Mouse (Mus musculus): Measurements from ENCODE around the gene Slc35f6. TPM values are rescaled to one million over a fixed set of nuclear protein-coding genes. Genes with fewer than 3 reads are reported as not detected.
"Not testable (repeated sequence)": the region's sequence is repeated elsewhere in the genome, so short reads cannot be mapped to it uniquely, and the experiment has no call there.

Slc35f6 gene
- total and polyA plus RNA-seq, 2 experiments from 2014 or later, result 24.3 to 48.7 TPM

GRCm38 (mm10) chr5:30669496-30669830 lies 21.7 kb downstream of the Slc35f6 start:
- ATAC-seq (no peak), DNase-seq (no peak)
- Histone ChIP-seq H3K27ac (ENCODE audit: low read depth, low read length) (no peak overlapping the region), H3K4me3 (ENCODE audit: low read depth, low read length) (no peak overlapping the region), H3K27me3 (ENCODE audit: insufficient read depth, low read length) (no peaks in the 10 kb centered on the region), H3K36me3 (ENCODE audit: insufficient read depth) (no peaks in the 10 kb centered on the region), H3K4me2 (ENCODE audit: low read depth) (no peak overlapping the region), H3K9ac (no peak overlapping the region), H3K4me1 (ENCODE audit: insufficient read depth) (0 out of 2 replicates have a peak, but pooled peaks cover 5% of the 10 kb centered on the region), H3K9me3 (ENCODE audit: low read length) (no peaks in the 10 kb centered on the region)
- 89% methylated on average over 3 of the region's 3 CpGs for WGBS
- no peak for TF ChIP-seq CTCF (IDR thresholded peaks at IDR 0.05; ENCODE audit: low read depth)

- TF ChIP-seq CTCF (IDR thresholded peaks at IDR 0.05; ENCODE audit: low read depth), result no peak
- 91% methylated on average over 7 of the region's 7 CpGs for WGBS
Observed at GRCm38 (mm10) chr5:30670091-30670490, 22.4 kb downstream of the Slc35f6 start.

GRCm38 (mm10) chr5:30674001-30674400 lies 26.3 kb downstream of the Slc35f6 start:
- Histone ChIP-seq H3K27me3 (ENCODE audit: insufficient read depth, low read length) (no peaks in the 10 kb centered on the region), H3K9me3 (ENCODE audit: low read length) (no peaks in the 10 kb centered on the region), H3K36me3 (ENCODE audit: insufficient read depth) (no peaks in the 10 kb centered on the region), H3K4me2 (ENCODE audit: low read depth) (no peak overlapping the region), H3K4me3 (ENCODE audit: low read depth, low read length) (no peak overlapping the region), H3K27ac (ENCODE audit: low read depth, low read length) (no peak overlapping the region), H3K4me1 (ENCODE audit: insufficient read depth) (no peaks in the 10 kb centered on the region), H3K9ac (no peak overlapping the region)
- DNase-seq (no peak), ATAC-seq (no peak)
- TF ChIP-seq CTCF (IDR thresholded peaks at IDR 0.05; ENCODE audit: low read depth), result no peak
- WGBS, result 87% methylated on average over 7 of the region's 7 CpGs

More at GRCm38 (mm10) chr5:30670091-30670490, 22.4 kb downstream of the Slc35f6 start:
- no peaks in the 10 kb centered on the region for H3K36me3 ChIP-seq (ENCODE audit: insufficient read depth)
- DNase-seq (no peak), ATAC-seq (no peak)
- H3K27ac ChIP-seq (ENCODE audit: low read depth, low read length), result no peak overlapping the region
- no peak overlapping the region for H3K9ac ChIP-seq
- no peaks in the 10 kb centered on the region for H3K27me3 ChIP-seq (ENCODE audit: insufficient read depth, low read length)
- H3K4me2 ChIP-seq (ENCODE audit: low read depth), result no peak overlapping the region
- H3K4me3 ChIP-seq (ENCODE audit: low read depth, low read length), result no peak overlapping the region
- 0 out of 2 replicates have a peak, but pooled peaks cover 5% of the 10 kb centered on the region for H3K4me1 ChIP-seq (ENCODE audit: insufficient read depth)
- no peaks in the 10 kb centered on the region for H3K9me3 ChIP-seq (ENCODE audit: low read length)

- no peak for TF ChIP-seq CTCF (IDR thresholded peaks at IDR 0.05; ENCODE audit: low read depth)
- H3K27ac ChIP-seq (ENCODE audit: low read depth, low read length), result no peak overlapping the region
- WGBS, result 82% methylated on average over 7 of the region's 7 CpGs
Observed at GRCm38 (mm10) chr5:30676800-30677199, 29.1 kb downstream of the Slc35f6 start.

GRCm38 (mm10) chr5:30678069-30678468 lies 30.3 kb downstream of the Slc35f6 start:
- DNase-seq; H3K4me2 ChIP-seq (ENCODE audit: low read depth); H3K36me3 ChIP-seq (ENCODE audit: insufficient read depth); H3K27me3 ChIP-seq (ENCODE audit: insufficient read depth, low read length); ATAC-seq; H3K4me3 ChIP-seq (ENCODE audit: low read depth, low read length); H3K27ac ChIP-seq (ENCODE audit: low read depth, low read length); H3K4me1 ChIP-seq (ENCODE audit: insufficient read depth); H3K9me3 ChIP-seq (ENCODE audit: low read length); H3K9ac ChIP-seq: not testable (repeated sequence)
- WGBS, result 95% methylated on average over 3 of the region's 3 CpGs

More at GRCm38 (mm10) chr5:30676800-30677199, 29.1 kb downstream of the Slc35f6 start:
- no peak overlapping the region for H3K4me3 ChIP-seq (ENCODE audit: low read depth, low read length)
- ATAC-seq, result no peak
- H3K4me1 ChIP-seq (ENCODE audit: insufficient read depth), result no peaks in the 10 kb centered on the region
- H3K4me2 ChIP-seq (ENCODE audit: low read depth), result no peak overlapping the region
- H3K9ac ChIP-seq, result no peak overlapping the region
- no peaks in the 10 kb centered on the region for H3K36me3 ChIP-seq (ENCODE audit: insufficient read depth)
- no peaks in the 10 kb centered on the region for H3K27me3 ChIP-seq (ENCODE audit: insufficient read depth, low read length)
- no peaks in the 10 kb centered on the region for H3K9me3 ChIP-seq (ENCODE audit: low read length)
- DNase-seq, result no peak

- no peak for TF ChIP-seq CTCF (IDR thresholded peaks at IDR 0.05; ENCODE audit: low read depth)
- WGBS, result 98% methylated on average over 4 of the region's 4 CpGs
Observed at GRCm38 (mm10) chr5:30678722-30679296, 31.1 kb downstream of the Slc35f6 start.

GRCm38 (mm10) chr5:30679593-30679992 lies 31.9 kb downstream of the Slc35f6 start:
- Histone ChIP-seq H3K4me2 (ENCODE audit: low read depth) (no peak overlapping the region), H3K4me1 (ENCODE audit: insufficient read depth) (no peaks in the 10 kb centered on the region), H3K27me3 (ENCODE audit: insufficient read depth, low read length) (no peaks in the 10 kb centered on the region), H3K27ac (ENCODE audit: low read depth, low read length) (no peak overlapping the region), H3K9ac (no peak overlapping the region), H3K9me3 (ENCODE audit: low read length) (no peaks in the 10 kb centered on the region), H3K4me3 (ENCODE audit: low read depth, low read length) (no peak overlapping the region), H3K36me3 (ENCODE audit: insufficient read depth) (no peaks in the 10 kb centered on the region)
- ATAC-seq (no peak), DNase-seq (no peak)
- 82% methylated on average over 5 of the region's 5 CpGs for WGBS
- no peak for TF ChIP-seq CTCF (IDR thresholded peaks at IDR 0.05; ENCODE audit: low read depth)

More at GRCm38 (mm10) chr5:30678722-30679296, 31.1 kb downstream of the Slc35f6 start:
- Histone ChIP-seq H3K27ac (ENCODE audit: low read depth, low read length) (no peak overlapping the region), H3K9me3 (ENCODE audit: low read length) (no peaks in the 10 kb centered on the region), H3K27me3 (ENCODE audit: insufficient read depth, low read length) (no peaks in the 10 kb centered on the region), H3K4me2 (ENCODE audit: low read depth) (no peak overlapping the region), H3K9ac (no peak overlapping the region), H3K36me3 (ENCODE audit: insufficient read depth) (no peaks in the 10 kb centered on the region), H3K4me3 (ENCODE audit: low read depth, low read length) (no peak overlapping the region), H3K4me1 (ENCODE audit: insufficient read depth) (no peaks in the 10 kb centered on the region)
- ATAC-seq (no peak), DNase-seq (no peak)
